Mouse (Mus musculus): ENCODE results near the gene Akt3.

GRCm38 (mm10) chr1:177277361-177277760, 19.4 kb upstream of the Akt3 start:
- TF ChIP-seq CTCF (conservative IDR thresholded peaks at IDR 0.05; ENCODE audit: insufficient read depth, insufficient read length, low read depth, low read length) (no peak), POLR2A (IDR thresholded peaks at IDR 0.05; ENCODE audit: low read depth, low read length) (no peak)
